Mouse (Mus musculus) liver, embryonic 11.5 days (tissue): Measurements from ENCODE around the gene Mr1. TPM values are rescaled to one million over a fixed set of nuclear protein-coding genes. Genes with fewer than 3 reads are reported as not detected.
"Not testable (repeated sequence)": the region's sequence is repeated elsewhere in the genome, so short reads cannot be mapped to it uniquely, and the experiment has no call there.

Source experiments
- ATAC-seq: fragments of 200-750 bp; cut with Nextera tagmentation; replicated peaks from 2 replicates; pipeline ENCODE4 v1.8.0; 2017; ENCODE audit warnings: moderate number of reproducible peaks, mild to moderate bottlenecking, moderate TSS enrichment, moderate library complexity; ENCODE audit not compliant: low FRiP score
- DNase-seq: peaks from one replicate; pipeline ENCODE4 v3.0.0-alpha.2; 2017; ENCODE audit warnings: low spot score
- H3K27ac ChIP-seq: fragments of 300-500 bp; sonication (generic); 2 replicates; pipeline ENCODE4 v1.5.1; 2014; ENCODE audit warnings: mild to moderate bottlenecking, low read depth, low read length, control low read depth
- H3K27me3 ChIP-seq: fragments of 300-500 bp; sonication (generic); replicated peaks from 2 replicates; pipeline ENCODE4 v1.6.1; 2014; ENCODE audit warnings: low read length, mixed read lengths; ENCODE audit not compliant: control insufficient read depth, insufficient read depth
- H3K36me3 ChIP-seq: fragments of 300-500 bp; sonication (generic); 2 replicates; pipeline ENCODE4 v1.6.1; 2014; ENCODE audit warnings: mild to moderate bottlenecking, low read length, moderate library complexity, mixed read lengths; ENCODE audit not compliant: control insufficient read depth, insufficient read depth
- H3K4me1 ChIP-seq: fragments of 300-500 bp; sonication (generic); replicated peaks from 2 replicates; pipeline ENCODE4 v1.6.1; 2014; ENCODE audit warnings: low read length, mixed read lengths; ENCODE audit not compliant: control insufficient read depth, insufficient read depth
- H3K4me2 ChIP-seq: fragments of 300-500 bp; sonication (generic); 2 replicates; pipeline ENCODE4 v1.6.1; 2014; ENCODE audit warnings: mild to moderate bottlenecking, control low read depth, moderate library complexity
- H3K4me3 ChIP-seq: fragments of 300-500 bp; sonication (generic); 2 replicates; pipeline ENCODE4 v1.5.1; 2014; ENCODE audit warnings: low read depth, low read length, control low read depth
- H3K9ac ChIP-seq: fragments of 300-500 bp; sonication (generic); 2 replicates; pipeline ENCODE4 v1.6.1; 2014; ENCODE audit warnings: low read depth, low read length, control low read depth
- H3K9me3 ChIP-seq: fragments of 300-500 bp; sonication (generic); 2 replicates; pipeline ENCODE4 v1.6.1; 2016; ENCODE audit warnings: low read length, inconsistent platforms, mixed read lengths; ENCODE audit not compliant: control insufficient read depth
- WGBS: fragments of 180-500 bp; shearing (Covaris S2); extraction: QIAGEN DNeasy Blood & Tissue Kit; methylation state at CpG from one replicate; pipeline ENCODE4 v1.1.7; 2014; 5-methylcytosine and 5-hydroxymethylcytosine counted together
- polyA plus RNA-seq: library from polyadenylated mRNA; unstranded; fragments of >200 nt; fragmentation: Nextera tagmentation; extraction: Ambion mirVana; gene quantifications from 2 replicates; pipeline ENCODE4 v1.2.1, GENCODE M21; 2014

Mr1 gene
- polyA plus RNA-seq = 0.81 and 1.2 TPM in 2 replicates

DNA sequence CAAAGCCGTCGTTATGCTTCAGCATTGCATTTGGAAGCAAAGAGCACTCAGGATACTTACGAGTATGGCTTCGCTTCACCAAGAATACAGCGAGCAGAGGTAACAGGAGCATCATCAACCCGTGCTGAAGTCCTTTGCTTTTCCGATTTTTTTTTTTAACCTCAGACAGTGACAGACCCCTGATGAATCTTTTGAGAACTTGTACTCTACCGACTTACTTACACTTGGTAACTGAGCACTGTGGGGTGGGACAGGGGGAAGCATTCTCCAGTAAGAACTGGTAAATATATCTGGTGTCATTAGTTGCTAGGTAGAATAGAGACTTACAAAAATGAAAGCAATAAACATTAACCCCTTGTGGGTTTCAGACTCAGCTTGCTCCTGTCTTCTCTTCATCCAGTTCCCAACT is at the start of gene Mr1:
TSS of gene Mr1 (minus strand) at position 243 of the 409 bp plus-strand sequence.
- Histone ChIP-seq H3K4me2 (peak within 1 kb of the TSS; percentile 38), H3K9ac (no peak within 1 kb of the TSS), H3K36me3 (no peaks in the 10 kb centered on the region), H3K4me1 (0 out of 2 replicates have a peak, but pooled peaks cover 3% of the 10 kb centered on the region), H3K27me3 (no peaks in the 10 kb centered on the region), H3K9me3 (no peaks in the 10 kb centered on the region), H3K27ac (no peak within 1 kb of the TSS), H3K4me3 (no peak within 1 kb of the TSS; the same call in 1 of the 2 replicates)
- ATAC-seq = 0 out of 2 replicates have a peak, but pooled peaks have one; percentile 64
- no peak for DNase-seq
- WGBS = 60% methylated on average over 8 of the region's 8 CpGs

GRCm38 (mm10) chr1:155192805-155193368 is 46.3 kb upstream of the Mr1 start:
- no peaks in the 10 kb centered on the region for H3K27me3 ChIP-seq
- H3K9me3 ChIP-seq = no peaks in the 10 kb centered on the region
- ATAC-seq (no peak), DNase-seq (no peak)
- H3K4me2 ChIP-seq = no peak overlapping the region
- peaks cover 7% of the 10 kb centered on the region; the same call in 1 of the 2 replicates for H3K36me3 ChIP-seq
- no peak overlapping the region for H3K27ac ChIP-seq
- no peak overlapping the region for H3K9ac ChIP-seq
- H3K4me3 ChIP-seq = no peak overlapping the region
- 86% methylated on average over 15 of the region's 15 CpGs for WGBS
- H3K4me1 ChIP-seq = no peaks in the 10 kb centered on the region

- WGBS = 84% methylated on average over 2 of the region's 2 CpGs
- ATAC-seq (no peak), DNase-seq (no peak)
- no peaks in the 10 kb centered on the region for H3K9me3 ChIP-seq
- peaks cover 7% of the 10 kb centered on the region; the same call in 1 of the 2 replicates for H3K36me3 ChIP-seq
- no peak overlapping the region for H3K9ac ChIP-seq
- H3K4me1 ChIP-seq = no peaks in the 10 kb centered on the region
- H3K4me3 ChIP-seq = no peak overlapping the region
- H3K27me3 ChIP-seq = no peaks in the 10 kb centered on the region
- no peak overlapping the region for H3K27ac ChIP-seq
- H3K4me2 ChIP-seq = no peak overlapping the region
Measured at GRCm38 (mm10) chr1:155191671-155192070, 45.1 kb upstream of the Mr1 start.

DNA sequence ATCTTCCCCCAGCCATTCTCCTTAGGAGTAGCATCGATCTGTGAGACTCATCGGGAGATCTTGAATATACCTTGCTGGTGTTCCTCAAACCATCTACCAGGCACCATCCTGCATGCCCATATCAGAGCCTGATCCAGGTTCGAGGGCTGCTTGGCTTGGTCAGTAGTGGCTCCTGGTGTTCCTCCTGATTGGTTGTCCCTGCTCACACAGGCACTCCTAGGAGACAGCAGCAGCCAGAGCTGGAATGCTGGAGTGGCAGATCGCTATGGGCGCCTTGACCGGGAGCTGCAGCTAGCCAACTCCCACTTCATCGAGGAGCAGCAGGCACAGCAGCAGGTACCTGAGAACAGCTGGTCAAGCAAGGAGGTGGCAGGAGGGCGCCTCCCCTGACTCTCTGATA is 44.6 kb upstream of the Mr1 start:
- no peak overlapping the region for H3K4me2 ChIP-seq
- no peak overlapping the region for H3K27ac ChIP-seq
- DNase-seq (no peak), ATAC-seq (no peak)
- H3K36me3 ChIP-seq = peaks cover 7% of the 10 kb centered on the region; the same call in 1 of the 2 replicates
- WGBS = 89% methylated on average over 8 of the region's 8 CpGs
- H3K4me3 ChIP-seq = no peak overlapping the region
- H3K9me3 ChIP-seq = no peaks in the 10 kb centered on the region
- no peak overlapping the region for H3K9ac ChIP-seq
- H3K4me1 ChIP-seq = no peaks in the 10 kb centered on the region
- H3K27me3 ChIP-seq = no peaks in the 10 kb centered on the region

- Histone ChIP-seq H3K9me3 (no peaks in the 10 kb centered on the region), H3K9ac (no peak overlapping the region), H3K27me3 (no peaks in the 10 kb centered on the region), H3K27ac (no peak overlapping the region), H3K36me3 (peaks cover 7% of the 10 kb centered on the region; the same call in 1 of the 2 replicates), H3K4me3 (no peak overlapping the region), H3K4me2 (no peak overlapping the region), H3K4me1 (no peaks in the 10 kb centered on the region)
- no peak for DNase-seq
- no peak for ATAC-seq
- 85% methylated on average over 4 of the region's 4 CpGs for WGBS
Measured at GRCm38 (mm10) chr1:155188656-155189055, 42.0 kb upstream of the Mr1 start.

DNA sequence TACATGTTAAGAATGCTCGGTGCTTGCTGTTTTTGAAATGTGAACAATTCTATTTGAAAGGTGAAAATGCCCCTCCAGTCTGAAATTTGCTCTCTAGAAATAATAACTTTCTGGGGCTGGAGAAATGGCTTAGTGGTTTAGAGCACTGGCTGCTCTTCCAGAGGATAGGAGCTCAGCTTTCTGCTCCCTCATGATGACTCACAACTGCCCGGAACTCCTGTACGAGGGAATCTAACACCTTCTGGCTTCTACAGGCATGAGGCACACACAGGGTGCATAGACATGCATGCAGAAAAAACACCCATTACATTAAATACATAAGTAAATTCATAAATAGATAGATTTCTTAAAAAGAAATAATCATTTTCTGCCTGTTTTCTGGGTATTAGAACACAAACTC is 37.6 kb upstream of the Mr1 start:
- no peak for ATAC-seq
- H3K9me3 ChIP-seq = no peaks in the 10 kb centered on the region
- no peaks in the 10 kb centered on the region for H3K27me3 ChIP-seq
- WGBS = 83% methylated on average over 3 of the region's 3 CpGs
- no peak for DNase-seq
- no peak overlapping the region for H3K4me2 ChIP-seq
- peaks cover 5% of the 10 kb centered on the region; the same call in 1 of the 2 replicates for H3K36me3 ChIP-seq
- no peak overlapping the region for H3K27ac ChIP-seq
- H3K4me1 ChIP-seq = no peaks in the 10 kb centered on the region
- no peak overlapping the region for H3K4me3 ChIP-seq
- H3K9ac ChIP-seq = no peak overlapping the region

DNA sequence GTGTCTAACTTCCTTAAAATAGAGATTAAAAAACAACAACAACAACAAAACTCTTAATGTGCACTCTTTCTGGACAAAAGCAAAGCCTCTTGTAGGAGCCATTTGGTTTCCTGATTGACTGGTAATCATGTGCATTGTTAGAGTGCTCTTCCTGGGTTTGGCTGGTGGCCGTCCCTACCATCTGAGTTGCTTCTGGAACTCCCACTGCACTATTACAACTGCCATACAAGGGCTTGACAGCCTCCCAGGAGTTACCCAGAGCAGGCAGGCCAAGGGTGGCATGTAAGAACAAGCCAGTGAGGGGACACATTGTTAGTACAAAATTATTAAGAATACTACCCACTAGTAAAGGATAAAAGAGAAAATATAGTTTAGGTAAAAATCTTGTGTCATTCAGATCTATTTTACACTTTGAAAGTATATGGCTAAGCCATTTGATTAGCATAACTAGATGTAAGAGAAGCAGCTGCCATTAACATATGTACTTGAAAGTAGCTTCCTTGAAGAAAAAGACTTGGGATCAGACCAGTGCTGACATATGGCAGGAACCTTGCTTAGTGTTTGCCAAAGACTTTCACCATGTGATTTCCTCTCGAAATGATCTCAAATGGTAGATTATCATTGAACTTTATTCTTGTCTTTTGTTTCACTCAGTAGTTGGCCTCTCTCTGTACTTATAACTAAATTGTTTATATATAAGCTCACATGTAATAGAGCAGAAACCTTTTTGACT is 31.7 kb upstream of the Mr1 start:
- DNase-seq = no peak
- Histone ChIP-seq H3K27ac (no peak overlapping the region), H3K4me2 (no peak overlapping the region), H3K9ac (no peak overlapping the region), H3K4me1 (no peaks in the 10 kb centered on the region), H3K4me3 (no peak overlapping the region), H3K27me3 (no peaks in the 10 kb centered on the region), H3K36me3 (0 out of 2 replicates have a peak, but pooled peaks cover 2% of the 10 kb centered on the region), H3K9me3 (no peaks in the 10 kb centered on the region)
- no peak for ATAC-seq
- WGBS = 69% methylated on average over 2 of the region's 2 CpGs

DNA sequence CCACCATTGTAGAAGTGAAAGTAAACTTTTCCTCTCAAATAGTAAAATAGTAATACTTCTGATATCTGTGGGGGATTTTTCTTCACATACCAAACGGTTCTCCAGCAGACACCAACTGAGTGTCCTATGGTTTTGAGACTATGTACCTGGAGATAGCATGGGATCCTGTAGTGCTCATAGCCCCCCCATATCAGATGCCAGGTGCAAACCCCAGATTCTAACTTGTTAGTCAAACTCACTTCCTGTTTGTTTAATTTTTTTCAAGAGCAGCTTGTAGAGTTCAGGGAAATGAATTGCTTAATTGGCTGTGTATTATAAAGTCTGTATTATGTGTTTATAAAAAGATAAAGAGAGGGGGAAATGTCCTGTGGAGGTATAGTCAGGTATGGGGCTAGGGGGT is 27.8 kb upstream of the Mr1 start:
- Histone ChIP-seq H3K9ac (no peak overlapping the region), H3K27me3 (no peaks in the 10 kb centered on the region), H3K9me3 (no peaks in the 10 kb centered on the region), H3K4me3 (no peak overlapping the region), H3K36me3 (0 out of 2 replicates have a peak, but pooled peaks cover 2% of the 10 kb centered on the region), H3K4me1 (no peaks in the 10 kb centered on the region), H3K4me2 (no peak overlapping the region), H3K27ac (no peak overlapping the region)
- DNase-seq = no peak
- ATAC-seq = no peak
- 78% methylated on average over 1 of the region's 1 CpGs for WGBS

DNA sequence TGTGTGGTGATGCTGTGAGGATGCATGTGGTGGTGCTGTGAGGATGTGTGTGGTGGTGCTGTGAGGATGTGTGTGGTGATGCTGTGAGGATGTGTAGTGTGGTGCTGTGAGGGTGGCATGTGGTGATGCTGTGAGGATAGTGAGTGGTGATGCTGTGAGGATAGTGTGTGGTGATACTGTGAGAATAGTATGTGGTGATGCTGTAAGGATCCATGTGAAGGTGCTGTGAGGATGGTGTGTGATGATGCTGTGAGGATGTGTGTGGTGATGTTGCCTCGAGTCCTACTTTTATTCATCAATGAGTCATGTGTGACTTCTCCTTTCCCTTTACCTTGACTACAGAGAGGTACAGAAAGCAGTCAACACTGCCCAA is 27.0 kb upstream of the Mr1 start:
- not testable (repeated sequence) for H3K4me1 ChIP-seq, H3K9ac ChIP-seq, H3K36me3 ChIP-seq, H3K4me2 ChIP-seq, ATAC-seq, H3K4me3 ChIP-seq, H3K9me3 ChIP-seq, DNase-seq, H3K27ac ChIP-seq, H3K27me3 ChIP-seq
- 74% methylated on average over 1 of the region's 1 CpGs for WGBS
